Mouse (Mus musculus) stomach, embryonic 15.5 days (tissue): ENCODE measurements at regions not wholly inside any gene's neighbourhood (a gene's known extent, or its start where the extent isn't known, plus 50 kb on each side); places are given as distances from the start of the nearest gene placed in this dataset.
A peak's percentile ranks its signal among the peaks of the same experiment; 100 is the strongest.

ENCODE experiments used
- ATAC-seq: fragments of 200-750 bp; cut with Nextera tagmentation; 2 replicates; pipeline ENCODE4 v1.8.0; 2017; ENCODE audit warnings: low read depth, moderate number of reproducible peaks, moderate TSS enrichment; ENCODE audit not compliant: insufficient read depth, low FRiP score
- H3K27ac ChIP-seq: fragments of 300-500 bp; sonication (generic); 2 replicates; pipeline ENCODE4 v1.5.1; 2015; ENCODE audit warnings: mild to moderate bottlenecking, inconsistent platforms
- H3K27me3 ChIP-seq: fragments of 300-500 bp; sonication (generic); replicated peaks from 2 replicates; pipeline ENCODE4 v1.6.1; 2015; ENCODE audit warnings: inconsistent platforms
- H3K36me3 ChIP-seq: fragments of 300-500 bp; sonication (generic); 2 replicates; pipeline ENCODE4 v1.6.1; 2015; ENCODE audit warnings: inconsistent platforms
- H3K4me1 ChIP-seq: fragments of 300-500 bp; sonication (generic); 2 replicates; pipeline ENCODE4 v1.6.1; 2015; ENCODE audit warnings: inconsistent platforms
- H3K4me2 ChIP-seq: fragments of 300-500 bp; sonication (generic); 2 replicates; pipeline ENCODE4 v1.6.1; 2015; ENCODE audit warnings: mild to moderate bottlenecking, inconsistent platforms
- H3K4me3 ChIP-seq: fragments of 300-500 bp; sonication (generic); replicated peaks from 2 replicates; pipeline ENCODE4 v1.5.1; 2015; ENCODE audit warnings: inconsistent platforms
- H3K9ac ChIP-seq: fragments of 300-500 bp; sonication (generic); 2 replicates; pipeline ENCODE4 v1.6.1; 2015; ENCODE audit warnings: inconsistent platforms
- H3K9me3 ChIP-seq: fragments of 300-500 bp; sonication (generic); 2 replicates; pipeline ENCODE4 v1.6.1; 2016; ENCODE audit warnings: inconsistent platforms
- WGBS: fragments of 180-500 bp; shearing (Covaris S2); methylation state at CpG from one replicate; pipeline ENCODE4 v1.1.7; 2015; 5-methylcytosine and 5-hydroxymethylcytosine counted together

DNA sequence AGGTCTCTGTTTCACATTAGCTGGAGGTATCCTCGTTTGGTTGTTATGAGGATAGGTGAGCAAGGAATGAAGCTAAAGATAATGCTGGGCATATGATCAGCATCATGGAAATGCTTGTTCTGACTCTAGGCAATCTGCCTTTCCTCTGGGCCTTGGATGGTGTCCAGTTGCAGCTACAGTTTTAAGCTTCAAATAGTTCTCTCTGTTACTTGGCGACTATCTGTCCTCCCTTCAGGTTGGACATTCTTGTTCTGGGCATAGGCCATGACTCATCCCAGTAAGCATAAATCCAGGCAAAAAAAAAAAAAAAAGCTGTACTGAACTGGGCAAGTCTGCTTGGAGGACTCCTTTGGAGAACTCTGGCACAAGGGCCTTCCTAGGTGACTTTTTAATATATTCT is 776.9 kb downstream of the Kcnma1 start:
- no peaks in the 10 kb centered on the region for H3K36me3 ChIP-seq
- no peak overlapping the region for H3K27ac ChIP-seq
- H3K4me2 ChIP-seq: no peak overlapping the region
- H3K9me3 ChIP-seq: no peaks in the 10 kb centered on the region
- no peaks in the 10 kb centered on the region for H3K27me3 ChIP-seq
- no peak overlapping the region for H3K9ac ChIP-seq
- 70% methylated on average over 2 of the region's 2 CpGs for WGBS
- H3K4me1 ChIP-seq: no peaks in the 10 kb centered on the region
- H3K4me3 ChIP-seq: no peak overlapping the region
- ATAC-seq: no peak; the same call in 1 of the 2 replicates

DNA sequence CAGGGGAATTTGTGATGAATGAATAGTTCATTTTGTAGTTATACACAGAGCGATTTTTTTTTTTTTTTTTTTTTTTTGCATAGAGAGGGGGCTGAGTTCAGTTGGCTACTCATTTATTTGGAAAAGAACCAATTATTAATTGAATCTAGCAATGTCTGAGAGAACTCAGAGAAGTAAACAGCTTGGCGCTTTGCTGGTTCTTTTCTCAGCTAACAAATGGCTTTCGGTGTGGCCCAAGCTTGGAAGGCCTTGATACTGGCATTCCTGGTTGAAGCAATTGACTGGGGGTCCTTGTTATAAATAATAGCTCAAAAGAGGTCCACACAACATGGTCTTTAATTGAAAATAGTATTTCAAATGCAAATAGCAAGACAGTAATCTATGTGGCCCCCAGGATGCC is 815.6 kb downstream of the Kcnma1 start:
- H3K9ac ChIP-seq: no peak overlapping the region
- peak overlapping the region; percentile 2; the same call in 1 of the 2 replicates for H3K27ac ChIP-seq
- no peaks in the 10 kb centered on the region for H3K9me3 ChIP-seq
- ATAC-seq: no peak
- no peak overlapping the region for H3K4me2 ChIP-seq
- H3K36me3 ChIP-seq: no peaks in the 10 kb centered on the region
- H3K27me3 ChIP-seq: no peaks in the 10 kb centered on the region
- 51% methylated on average over 3 of the region's 3 CpGs for whole genome bisulfite sequencing
- H3K4me1 ChIP-seq: peaks cover 4% of the 10 kb centered on the region; the same call in 1 of the 2 replicates
- no peak overlapping the region for H3K4me3 ChIP-seq

- H3K4me1 ChIP-seq: peaks cover 4% of the 10 kb centered on the region; the same call in 1 of the 2 replicates
- ATAC-seq: no peak
- H3K27me3 ChIP-seq: no peaks in the 10 kb centered on the region
- WGBS: 83% methylated on average over 7 of the region's 7 CpGs
- H3K27ac ChIP-seq: no peak overlapping the region
- no peak overlapping the region for H3K9ac ChIP-seq
- H3K4me3 ChIP-seq: no peak overlapping the region
- no peaks in the 10 kb centered on the region for H3K36me3 ChIP-seq
- no peaks in the 10 kb centered on the region for H3K9me3 ChIP-seq
- H3K4me2 ChIP-seq: no peak overlapping the region
Measured at GRCm38 (mm10) chr14:23194569-23195529, 819.4 kb downstream of the Kcnma1 start.

GRCm38 (mm10) chr14:23192566-23192965 is 821.7 kb downstream of the Kcnma1 start:
- WGBS: 54% methylated on average over 3 of the region's 3 CpGs
- no peak for ATAC-seq
- H3K4me1 ChIP-seq: no peaks in the 10 kb centered on the region
- no peaks in the 10 kb centered on the region for H3K36me3 ChIP-seq
- no peaks in the 10 kb centered on the region for H3K27me3 ChIP-seq
- H3K27ac ChIP-seq: no peak overlapping the region
- no peak overlapping the region for H3K4me3 ChIP-seq
- H3K9me3 ChIP-seq: no peaks in the 10 kb centered on the region
- H3K9ac ChIP-seq: no peak overlapping the region
- no peak overlapping the region for H3K4me2 ChIP-seq

DNA sequence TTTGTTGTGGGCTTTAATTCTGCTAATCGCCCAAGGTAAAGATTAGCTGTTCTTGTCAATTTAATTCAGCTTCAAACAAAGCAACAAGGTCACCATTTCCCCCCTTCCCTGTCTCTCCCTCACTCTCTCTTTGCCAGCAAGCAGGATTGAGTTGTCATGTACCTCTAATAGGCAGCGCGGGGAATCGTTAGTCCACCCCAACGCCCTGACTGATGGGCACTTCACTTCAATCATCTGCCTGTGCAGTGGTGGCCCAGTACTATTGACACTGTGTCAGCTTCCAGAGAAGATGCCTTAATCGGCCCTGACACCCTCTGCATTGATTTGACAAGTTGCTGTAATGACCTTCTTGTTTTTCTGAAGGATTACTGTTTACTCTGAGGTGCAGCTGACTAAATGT is 828.9 kb downstream of the Kcnma1 start:
- ATAC-seq: no peak
- no peak overlapping the region for H3K27ac ChIP-seq
- no peaks in the 10 kb centered on the region for H3K4me1 ChIP-seq
- no peak overlapping the region for H3K9ac ChIP-seq
- no peak overlapping the region for H3K4me2 ChIP-seq
- 44% methylated on average over 6 of the region's 6 CpGs for WGBS
- H3K9me3 ChIP-seq: no peaks in the 10 kb centered on the region
- H3K36me3 ChIP-seq: no peaks in the 10 kb centered on the region
- H3K4me3 ChIP-seq: no peak overlapping the region
- H3K27me3 ChIP-seq: no peaks in the 10 kb centered on the region

DNA sequence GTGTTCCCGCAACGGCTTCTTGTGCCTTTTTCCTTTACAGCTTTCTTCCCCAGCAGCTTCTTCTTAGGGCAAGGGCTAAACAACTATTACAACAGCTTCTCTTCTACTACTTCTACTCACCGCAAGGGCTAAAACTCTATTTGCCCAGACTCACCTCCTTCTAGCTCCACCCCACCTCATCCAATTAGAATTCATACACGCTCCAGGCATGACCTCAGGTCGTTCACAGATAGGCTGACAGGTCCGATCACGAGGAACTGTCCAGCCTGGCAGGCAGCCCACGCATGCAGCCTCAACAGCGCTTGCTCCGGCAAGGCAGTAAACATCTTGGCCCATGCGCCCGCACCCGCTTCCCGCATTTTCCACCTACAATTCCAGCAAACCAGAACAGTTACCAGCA is 844.9 kb downstream of the Kcnma1 start:
- no peak for ATAC-seq
- no peak overlapping the region for H3K9ac ChIP-seq
- H3K27me3 ChIP-seq: no peaks in the 10 kb centered on the region
- 77% methylated on average over 14 of the region's 14 CpGs for WGBS
- no peak overlapping the region for H3K4me3 ChIP-seq
- H3K27ac ChIP-seq: no peak overlapping the region
- no peaks in the 10 kb centered on the region for H3K36me3 ChIP-seq
- H3K4me2 ChIP-seq: no peak overlapping the region
- H3K4me1 ChIP-seq: no peaks in the 10 kb centered on the region
- H3K9me3 ChIP-seq: no peaks in the 10 kb centered on the region

GRCm38 (mm10) chr14:23160567-23160966 is 853.7 kb downstream of the Kcnma1 start:
- no peak for ATAC-seq
- H3K9ac ChIP-seq: no peak overlapping the region
- no peak overlapping the region for H3K27ac ChIP-seq
- H3K27me3 ChIP-seq: no peaks in the 10 kb centered on the region
- H3K4me3 ChIP-seq: no peak overlapping the region
- 55% methylated on average over 1 of the region's 1 CpGs for WGBS
- no peaks in the 10 kb centered on the region for H3K9me3 ChIP-seq
- no peaks in the 10 kb centered on the region for H3K4me1 ChIP-seq
- H3K36me3 ChIP-seq: no peaks in the 10 kb centered on the region
- H3K4me2 ChIP-seq: no peak overlapping the region

DNA sequence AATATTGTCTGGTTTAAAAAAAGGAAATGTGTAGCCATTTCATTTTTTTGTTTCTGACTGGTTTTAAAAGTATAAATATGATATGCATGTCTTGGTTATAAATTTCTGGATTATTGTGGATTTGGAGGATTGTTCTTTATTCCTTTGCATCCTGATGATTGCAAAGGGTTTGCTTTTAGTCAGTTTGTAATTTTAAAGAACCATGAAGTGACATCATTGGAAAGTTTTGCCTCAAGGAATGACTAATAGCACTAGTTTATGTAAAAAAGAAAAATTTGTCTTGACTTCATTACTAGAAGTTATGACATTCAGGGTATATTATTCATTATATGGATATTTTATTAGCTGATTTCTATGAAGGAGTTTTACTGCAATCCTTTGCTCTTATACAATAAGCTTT is 863.9 kb downstream of the Kcnma1 start:
- H3K4me1 ChIP-seq: no peaks in the 10 kb centered on the region
- H3K9ac ChIP-seq: no peak overlapping the region
- no peak for ATAC-seq

GRCm38 (mm10) chr14:23146981-23147380 is 867.3 kb downstream of the Kcnma1 start:
- no peak overlapping the region for H3K27ac ChIP-seq
- ATAC-seq: no peak
- H3K4me3 ChIP-seq: no peak overlapping the region
- no peaks in the 10 kb centered on the region for H3K4me1 ChIP-seq
- no peaks in the 10 kb centered on the region for H3K36me3 ChIP-seq
- H3K4me2 ChIP-seq: no peak overlapping the region
- no peaks in the 10 kb centered on the region for H3K27me3 ChIP-seq
- WGBS: 73% methylated on average over 1 of the region's 1 CpGs
- H3K9ac ChIP-seq: no peak overlapping the region
- H3K9me3 ChIP-seq: no peaks in the 10 kb centered on the region

More for the DNA sequence above, 863.9 kb downstream of the Kcnma1 start:
- H3K27me3 ChIP-seq: no peaks in the 10 kb centered on the region
- H3K9me3 ChIP-seq: no peaks in the 10 kb centered on the region
- H3K4me2 ChIP-seq: no peak overlapping the region
- H3K4me3 ChIP-seq: no peak overlapping the region
- no peak overlapping the region for H3K27ac ChIP-seq
- H3K36me3 ChIP-seq: no peaks in the 10 kb centered on the region

DNA sequence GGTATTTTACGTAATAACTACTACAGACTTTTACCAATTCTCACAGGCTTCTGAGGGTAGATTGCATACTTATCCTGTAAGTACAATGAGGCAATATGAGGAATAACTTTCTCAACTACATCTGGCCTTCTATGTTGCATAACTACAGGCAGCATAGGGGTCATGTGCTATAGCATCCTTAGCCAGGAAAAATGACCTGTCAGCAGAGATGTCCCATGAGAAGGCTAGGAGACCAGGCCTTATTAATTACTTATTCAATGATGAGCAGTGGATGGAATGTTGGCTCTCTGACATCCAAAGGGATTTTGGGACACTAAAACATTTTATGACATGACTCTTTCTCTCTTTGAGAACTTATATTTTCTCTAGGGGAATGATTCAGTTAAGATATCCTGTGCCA is 873.9 kb downstream of the Kcnma1 start:
- Histone ChIP-seq H3K4me2 (no peak overlapping the region), H3K9me3 (no peaks in the 10 kb centered on the region), H3K4me1 (no peaks in the 10 kb centered on the region), H3K9ac (no peak overlapping the region), H3K27me3 (no peaks in the 10 kb centered on the region), H3K4me3 (no peak overlapping the region), H3K27ac (no peak overlapping the region), H3K36me3 (no peaks in the 10 kb centered on the region)
- 96% methylated on average over 1 of the region's 1 CpGs for WGBS
- no peak for ATAC-seq

GRCm38 (mm10) chr14:23134723-23135122 is 879.6 kb downstream of the Kcnma1 start:
- Histone ChIP-seq H3K9ac (no peak overlapping the region), H3K9me3 (no peaks in the 10 kb centered on the region), H3K36me3 (no peaks in the 10 kb centered on the region), H3K4me3 (no peak overlapping the region), H3K4me1 (0 out of 2 replicates have a peak, but pooled peaks cover 4% of the 10 kb centered on the region), H3K27ac (no peak overlapping the region), H3K27me3 (no peaks in the 10 kb centered on the region), H3K4me2 (no peak overlapping the region)
- ATAC-seq: no peak
- WGBS: 88% methylated on average over 2 of the region's 2 CpGs

DNA sequence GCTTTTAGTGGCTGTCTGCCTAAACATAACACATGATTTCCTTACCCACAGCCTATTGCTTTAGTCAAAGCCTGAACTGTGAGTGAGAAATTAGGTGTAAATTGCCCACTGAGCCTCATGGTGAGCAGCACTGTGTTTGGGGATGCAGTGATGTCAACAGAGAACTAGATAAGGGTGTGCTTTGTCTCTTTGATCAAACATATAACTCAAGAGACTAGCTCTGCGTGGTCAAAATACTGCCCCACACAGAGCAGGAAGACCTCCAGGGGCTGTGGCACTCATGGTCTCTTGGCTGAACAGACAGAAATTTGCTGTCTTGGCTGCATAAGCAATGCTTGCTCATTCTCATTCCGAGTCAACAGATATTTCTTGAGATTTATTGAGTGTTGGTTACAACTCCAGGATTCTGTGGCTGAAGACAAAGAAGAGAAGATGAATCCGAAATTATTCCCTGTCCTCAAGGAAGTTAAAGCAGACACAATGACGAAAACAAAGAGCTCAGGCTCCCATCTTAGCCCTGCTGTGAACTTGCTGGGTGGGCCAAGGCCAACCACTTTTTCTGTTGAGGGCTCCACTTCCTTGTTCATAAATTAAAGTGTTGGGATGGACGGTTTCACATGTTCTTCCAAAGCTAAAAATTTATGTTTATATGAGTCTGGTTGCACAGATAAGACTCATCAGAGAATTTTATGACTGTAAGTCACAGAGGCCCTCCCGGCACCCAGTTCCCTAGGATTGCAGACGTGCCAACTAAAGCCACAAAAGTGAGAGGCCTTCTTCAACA is 882.4 kb downstream of the Kcnma1 start:
- Histone ChIP-seq H3K9ac (no peak overlapping the region), H3K36me3 (no peaks in the 10 kb centered on the region), H3K4me3 (no peak overlapping the region), H3K27me3 (no peaks in the 10 kb centered on the region), H3K4me1 (0 out of 2 replicates have a peak, but pooled peaks cover 4% of the 10 kb centered on the region), H3K9me3 (no peaks in the 10 kb centered on the region), H3K27ac (no peak overlapping the region), H3K4me2 (no peak overlapping the region)
- ATAC-seq: no peak
- 53% methylated on average over 7 of the region's 7 CpGs for WGBS
